Mouse (Mus musculus): ENCODE results near the gene Lexm. TPM values are rescaled to one million over a fixed set of nuclear protein-coding genes. Genes with fewer than 3 reads are reported as not detected.
A peak's percentile ranks its signal among the peaks of the same experiment; 100 is the strongest.

The Lexm gene
- polyA plus RNA-seq (2012; rRNA removed) = not detected in 2 replicates

DNA sequence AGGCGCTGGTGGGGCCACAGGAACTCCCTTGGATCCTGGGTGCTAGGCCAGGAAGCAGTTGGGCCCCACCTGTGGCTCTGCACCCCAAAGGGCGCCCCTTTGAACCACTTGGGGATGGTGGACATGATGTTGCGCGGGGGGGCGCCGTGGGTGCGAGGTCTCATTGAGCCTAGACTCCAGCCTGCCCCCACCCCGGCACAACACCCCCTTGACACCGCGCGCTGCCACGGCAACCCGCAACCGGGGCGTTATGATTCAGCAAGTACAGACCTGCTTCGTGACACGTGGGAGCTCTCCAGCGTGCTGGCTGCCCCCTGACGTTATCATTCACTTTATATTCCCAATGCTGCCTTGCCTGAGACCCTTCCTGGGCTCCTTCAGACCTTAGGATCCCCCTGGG lies at the start of gene Lexm:
Gene Lexm, minus strand, starts transcription at position 186 of the 400 bp plus-strand sequence.
- no peaks in the 10 kb centered on the region for H3K27me3 ChIP-seq (ENCODE audit: control insufficient read depth, insufficient read depth, low read length)
- peaks cover 36% of the 10 kb centered on the region for H3K4me1 ChIP-seq (replicated peaks; ENCODE audit: control insufficient read depth, insufficient read depth, low read length)
- 1% methylated on average over 19 of the region's 19 CpGs for WGBS
- peak; percentile 19 for DNase-seq
- H3K36me3 ChIP-seq (ENCODE audit: control insufficient read depth, insufficient read depth, low read length) = no peaks in the 10 kb centered on the region
- H3K27ac ChIP-seq (ENCODE audit: control insufficient read depth, insufficient read depth, low read length) = no peak within 1 kb of the TSS
- TF ChIP-seq CTCF (IDR thresholded peaks at IDR 0.05; ENCODE audit: borderline replicate concordance, control insufficient read depth, extremely low read depth, insufficient read depth, low read length, poor library complexity) (no peak), POLR2A (IDR thresholded peaks at IDR 0.05; ENCODE audit: control insufficient read depth, extremely low read depth, insufficient read depth, low read length, poor library complexity) (no peak)
- H3K4me3 ChIP-seq (ENCODE audit: control insufficient read depth, insufficient read depth, low read length) = no peak within 1 kb of the TSS

DNA sequence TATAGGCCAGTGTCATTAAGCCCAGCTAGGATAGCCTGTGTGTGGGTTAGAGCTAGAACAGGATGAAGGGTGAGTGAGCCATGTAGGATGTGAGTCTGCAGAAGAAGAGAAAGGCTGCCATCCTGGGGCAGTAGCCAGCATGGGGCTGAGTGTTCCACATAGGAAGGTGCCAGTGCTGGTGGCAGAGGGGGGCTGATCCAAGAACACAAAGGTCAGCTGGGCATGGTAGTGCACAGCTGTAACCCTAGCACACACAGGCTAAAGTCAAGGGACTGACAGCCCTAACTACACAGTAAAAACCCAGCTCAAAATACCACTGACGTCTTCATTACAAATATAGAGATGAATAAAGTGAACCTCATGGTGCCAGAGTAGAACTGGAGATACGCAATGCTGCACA lies 49.5 kb upstream of the Lexm start:
- Histone ChIP-seq H3K27me3 (ENCODE audit: control insufficient read depth, insufficient read depth, low read length) (no peaks in the 10 kb centered on the region), H3K36me3 (ENCODE audit: control insufficient read depth, insufficient read depth, low read length) (peaks cover 84% of the 10 kb centered on the region), H3K4me3 (ENCODE audit: control insufficient read depth, insufficient read depth, low read length) (no peak overlapping the region), H3K4me1 (replicated peaks; ENCODE audit: control insufficient read depth, insufficient read depth, low read length) (no peaks in the 10 kb centered on the region), H3K27ac (ENCODE audit: control insufficient read depth, insufficient read depth, low read length) (no peak overlapping the region)
- no peak for TF ChIP-seq CTCF (IDR thresholded peaks at IDR 0.05; ENCODE audit: borderline replicate concordance, control insufficient read depth, extremely low read depth, insufficient read depth, low read length, poor library complexity)
- 97% methylated on average over 2 of the region's 2 CpGs for WGBS
- no peak for DNase-seq

DNA sequence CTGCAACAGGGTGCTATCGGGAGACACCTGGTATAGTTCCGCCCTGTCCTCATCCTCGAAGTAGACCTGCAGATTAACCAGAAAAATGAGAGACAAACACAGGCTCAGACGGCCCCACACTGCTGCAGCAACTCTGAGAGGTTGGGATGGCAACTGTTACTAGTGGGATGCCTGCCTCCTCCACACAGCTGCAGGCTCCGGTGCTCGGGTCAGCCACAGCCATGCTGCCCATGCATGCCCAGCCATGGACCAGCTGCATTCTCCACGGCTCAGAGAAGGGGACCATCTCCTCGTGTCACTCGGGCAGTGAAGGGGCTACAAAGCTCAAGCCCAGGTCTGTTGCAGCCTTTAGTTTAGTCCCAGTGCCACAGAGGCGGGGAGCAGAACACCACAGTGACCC lies 48.6 kb upstream of the Lexm start:
- no peaks in the 10 kb centered on the region for H3K4me1 ChIP-seq (replicated peaks; ENCODE audit: control insufficient read depth, insufficient read depth, low read length)
- WGBS = 96% methylated on average over 10 of the region's 10 CpGs
- no peak for DNase-seq
- H3K27ac ChIP-seq (ENCODE audit: control insufficient read depth, insufficient read depth, low read length) = no peak overlapping the region
- H3K36me3 ChIP-seq (ENCODE audit: control insufficient read depth, insufficient read depth, low read length) = peaks cover 82% of the 10 kb centered on the region
- TF ChIP-seq POLR2A (IDR thresholded peaks at IDR 0.05; ENCODE audit: control insufficient read depth, extremely low read depth, insufficient read depth, low read length, poor library complexity) = no peak
- no peak for TF ChIP-seq CTCF (IDR thresholded peaks at IDR 0.05; ENCODE audit: borderline replicate concordance, control insufficient read depth, extremely low read depth, insufficient read depth, low read length, poor library complexity)
- H3K27me3 ChIP-seq (ENCODE audit: control insufficient read depth, insufficient read depth, low read length) = no peaks in the 10 kb centered on the region
- no peak overlapping the region for H3K4me3 ChIP-seq (ENCODE audit: control insufficient read depth, insufficient read depth, low read length)

DNA sequence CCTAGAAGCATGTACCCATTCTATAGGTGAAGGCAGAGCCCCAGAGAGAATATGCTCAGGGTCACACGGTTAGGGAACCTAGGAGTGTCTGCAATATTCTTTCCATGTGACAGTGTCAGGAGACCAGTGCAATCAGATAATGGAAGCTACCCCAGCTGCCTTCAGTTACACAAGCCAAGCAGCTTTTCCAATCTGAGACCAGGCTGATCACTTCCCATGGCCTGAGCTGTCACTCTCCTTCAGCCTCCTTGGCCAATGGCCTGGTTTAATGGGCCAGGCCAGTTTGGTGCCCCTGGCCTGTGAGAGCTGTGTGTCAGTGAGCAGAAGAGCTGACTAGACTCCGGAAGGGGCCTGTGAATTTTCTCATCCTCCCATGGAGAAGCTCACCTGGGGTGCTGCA lies 48.2 kb upstream of the Lexm start:
- DNase-seq = no peak
- Histone ChIP-seq H3K36me3 (ENCODE audit: control insufficient read depth, insufficient read depth, low read length) (peaks cover 81% of the 10 kb centered on the region), H3K27ac (ENCODE audit: control insufficient read depth, insufficient read depth, low read length) (no peak overlapping the region), H3K4me3 (ENCODE audit: control insufficient read depth, insufficient read depth, low read length) (no peak overlapping the region), H3K4me1 (replicated peaks; ENCODE audit: control insufficient read depth, insufficient read depth, low read length) (no peaks in the 10 kb centered on the region), H3K27me3 (ENCODE audit: control insufficient read depth, insufficient read depth, low read length) (no peaks in the 10 kb centered on the region)
- TF ChIP-seq CTCF (IDR thresholded peaks at IDR 0.05; ENCODE audit: borderline replicate concordance, control insufficient read depth, extremely low read depth, insufficient read depth, low read length, poor library complexity) (no peak), POLR2A (IDR thresholded peaks at IDR 0.05; ENCODE audit: control insufficient read depth, extremely low read depth, insufficient read depth, low read length, poor library complexity) (no peak)
- WGBS = 93% methylated on average over 2 of the region's 2 CpGs

DNA sequence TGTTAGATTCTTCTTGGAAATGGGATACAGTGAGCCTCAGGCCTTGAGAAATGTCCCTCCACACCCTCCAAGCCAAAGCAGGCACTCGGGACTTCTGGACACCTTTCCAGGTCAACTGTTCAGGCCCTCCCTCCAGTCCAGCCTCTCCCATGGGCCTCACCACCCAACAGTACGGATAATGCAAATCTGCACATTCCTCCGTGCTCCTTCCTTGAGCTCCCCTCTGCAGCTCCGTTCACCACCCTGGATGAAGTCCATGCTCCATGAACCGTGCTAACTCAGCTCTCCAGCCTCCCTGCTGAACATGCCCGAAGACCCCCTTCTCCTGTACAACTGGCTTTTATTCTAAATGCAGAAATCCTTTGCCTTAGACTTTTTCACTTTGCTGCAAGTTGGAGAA lies 47.7 kb upstream of the Lexm start:
- DNase-seq = no peak
- Histone ChIP-seq H3K27me3 (ENCODE audit: control insufficient read depth, insufficient read depth, low read length) (no peaks in the 10 kb centered on the region), H3K4me1 (replicated peaks; ENCODE audit: control insufficient read depth, insufficient read depth, low read length) (no peaks in the 10 kb centered on the region), H3K4me3 (ENCODE audit: control insufficient read depth, insufficient read depth, low read length) (no peak overlapping the region), H3K36me3 (ENCODE audit: control insufficient read depth, insufficient read depth, low read length) (peaks cover 76% of the 10 kb centered on the region), H3K27ac (ENCODE audit: control insufficient read depth, insufficient read depth, low read length) (no peak overlapping the region)
- 96% methylated on average over 6 of the region's 6 CpGs for WGBS
- TF ChIP-seq CTCF (IDR thresholded peaks at IDR 0.05; ENCODE audit: borderline replicate concordance, control insufficient read depth, extremely low read depth, insufficient read depth, low read length, poor library complexity) = no peak
- no peak for TF ChIP-seq POLR2A (IDR thresholded peaks at IDR 0.05; ENCODE audit: control insufficient read depth, extremely low read depth, insufficient read depth, low read length, poor library complexity)

DNA sequence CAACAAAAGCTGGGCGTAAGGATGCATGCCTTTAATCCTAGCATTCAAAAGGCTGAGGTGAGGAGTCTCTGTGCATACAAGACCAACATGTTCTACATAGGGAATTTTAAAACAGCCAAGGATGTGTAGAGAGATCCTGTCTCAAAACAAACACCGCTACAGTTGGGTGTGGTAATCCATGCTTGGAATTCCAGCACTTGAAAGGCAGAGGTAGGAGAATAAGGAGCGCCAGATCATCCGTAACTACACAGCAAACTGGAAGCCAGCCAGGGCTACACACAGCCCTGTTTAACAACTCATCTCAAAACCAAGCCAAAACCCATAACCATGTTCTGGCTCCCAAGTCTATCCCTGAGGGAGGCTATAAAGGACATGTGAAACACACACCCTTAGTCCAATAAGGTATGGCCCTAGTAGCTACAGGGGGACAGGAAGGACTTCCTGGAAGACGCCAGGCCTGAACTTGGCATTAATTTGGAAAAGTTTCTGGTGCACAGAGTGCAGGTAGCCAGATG lies 47.0 kb upstream of the Lexm start:
- H3K4me1 ChIP-seq (replicated peaks; ENCODE audit: control insufficient read depth, insufficient read depth, low read length) = no peaks in the 10 kb centered on the region
- H3K36me3 ChIP-seq (ENCODE audit: control insufficient read depth, insufficient read depth, low read length) = peaks cover 69% of the 10 kb centered on the region
- TF ChIP-seq POLR2A (IDR thresholded peaks at IDR 0.05; ENCODE audit: control insufficient read depth, extremely low read depth, insufficient read depth, low read length, poor library complexity) (no peak), CTCF (IDR thresholded peaks at IDR 0.05; ENCODE audit: borderline replicate concordance, control insufficient read depth, extremely low read depth, insufficient read depth, low read length, poor library complexity) (no peak)
- no peak for DNase-seq
- H3K27ac ChIP-seq (ENCODE audit: control insufficient read depth, insufficient read depth, low read length) = no peak overlapping the region
- no peaks in the 10 kb centered on the region for H3K27me3 ChIP-seq (ENCODE audit: control insufficient read depth, insufficient read depth, low read length)
- 98% methylated on average over 5 of the region's 5 CpGs for WGBS
- H3K4me3 ChIP-seq (ENCODE audit: control insufficient read depth, insufficient read depth, low read length) = no peak overlapping the region

DNA sequence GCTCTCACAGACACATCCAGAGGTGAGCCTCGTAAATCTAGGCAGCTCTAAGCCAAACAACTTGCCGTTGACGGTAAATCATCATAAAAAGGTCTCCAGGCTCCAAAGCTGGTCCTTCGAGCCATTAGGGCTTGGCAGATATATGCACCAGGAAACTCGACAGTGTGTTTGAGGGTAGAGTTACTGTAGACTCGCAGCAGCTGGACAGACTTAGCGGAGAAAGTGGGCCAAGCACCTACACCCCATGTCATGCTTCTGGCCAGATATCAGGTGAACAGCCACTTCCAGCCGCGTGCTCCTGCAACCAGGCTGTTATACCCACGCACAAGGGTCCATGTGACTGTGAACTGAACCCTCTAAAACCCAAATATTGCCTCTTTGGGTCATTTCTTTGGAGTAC lies 38.6 kb upstream of the Lexm start:
- WGBS = 91% methylated on average over 10 of the region's 10 CpGs

More for the DNA sequence above, 38.6 kb upstream of the Lexm start:
- Histone ChIP-seq H3K27ac (ENCODE audit: control insufficient read depth, insufficient read depth, low read length) (no peak overlapping the region), H3K36me3 (ENCODE audit: control insufficient read depth, insufficient read depth, low read length) (peaks cover 4% of the 10 kb centered on the region), H3K4me3 (ENCODE audit: control insufficient read depth, insufficient read depth, low read length) (no peak overlapping the region), H3K4me1 (replicated peaks; ENCODE audit: control insufficient read depth, insufficient read depth, low read length) (peaks cover 7% of the 10 kb centered on the region), H3K27me3 (ENCODE audit: control insufficient read depth, insufficient read depth, low read length) (no peaks in the 10 kb centered on the region)
- DNase-seq = no peak
- TF ChIP-seq CTCF (IDR thresholded peaks at IDR 0.05; ENCODE audit: borderline replicate concordance, control insufficient read depth, extremely low read depth, insufficient read depth, low read length, poor library complexity) (no peak), POLR2A (IDR thresholded peaks at IDR 0.05; ENCODE audit: control insufficient read depth, extremely low read depth, insufficient read depth, low read length, poor library complexity) (no peak)
